Mouse (Mus musculus) liver, embryonic 14.5 days (tissue): ENCODE measurements around the gene Tns1. TPM values are rescaled to one million over a fixed set of nuclear protein-coding genes. Genes with fewer than 3 reads are reported as not detected.
A peak's percentile ranks its signal among the peaks of the same experiment; 100 is the strongest.

Experiments
- ATAC-seq: fragments of 200-750 bp; cut with Nextera tagmentation; 2 replicates; pipeline ENCODE4 v1.8.0; 2017; ENCODE audit warnings: moderate number of reproducible peaks, mild to moderate bottlenecking, moderate library complexity; ENCODE audit not compliant: insufficient read depth
- DNase-seq, 3 experiments: peaks; one replicate each; pipeline ENCODE4 v3.0.0-alpha.2; 2012 to 2013; ENCODE audit warnings: low read depth in 3 of 3, low spot score in 3 of 3
- H3K27ac ChIP-seq: fragments of 300-500 bp; sonication (generic); 2 replicates; pipeline ENCODE4 v1.5.1; 2014; ENCODE audit warnings: moderate library complexity, mild to moderate bottlenecking, control low read depth, inconsistent platforms
- H3K27me3 ChIP-seq: fragments of 300-500 bp; sonication (generic); 2 replicates; pipeline ENCODE4 v1.6.1; 2014; ENCODE audit warnings: mild to moderate bottlenecking, low read length, moderate library complexity; ENCODE audit not compliant: control insufficient read depth, insufficient read depth
- H3K36me3 ChIP-seq: fragments of 300-500 bp; sonication (generic); replicated peaks from 2 replicates; pipeline ENCODE4 v1.6.1; 2014; ENCODE audit warnings: low read depth; ENCODE audit not compliant: control insufficient read depth, insufficient read depth
- H3K4me1 ChIP-seq, 2 experiments: fragments of 200-500 bp in 1 of 2; fragments of 300-500 bp in 1 of 2; sonication (generic) in 1 of 2; replicated peaks; 2 replicates each; pipeline ENCODE4 v1.6.1; 2012 to 2014; ENCODE audit warnings: antibody characterized with exemption in 1 of 2, inconsistent platforms in 1 of 2, low read length in 1 of 2; ENCODE audit not compliant: control insufficient read depth in 2 of 2, insufficient read depth in 2 of 2
- H3K4me2 ChIP-seq: fragments of 300-500 bp; sonication (generic); 2 replicates; pipeline ENCODE4 v1.6.1; 2014; ENCODE audit warnings: low read depth, mild to moderate bottlenecking, control low read depth, moderate library complexity
- H3K4me3 ChIP-seq, 2 experiments: fragments of 200-500 bp in 1 of 2; fragments of 300-500 bp in 1 of 2; sonication (generic) in 1 of 2; 2 replicates each; pipeline ENCODE4 v1.5.1; 2012 to 2014; ENCODE audit warnings: low read depth in 2 of 2, low read length in 2 of 2, mild to moderate bottlenecking in 2 of 2, control low read depth in 1 of 2, inconsistent platforms in 1 of 2, moderate library complexity in 1 of 2; ENCODE audit not compliant: insufficient read depth in 1 of 2
- H3K9ac ChIP-seq: fragments of 300-500 bp; sonication (generic); replicated peaks from 2 replicates; pipeline ENCODE4 v1.6.1; 2014; ENCODE audit warnings: mild to moderate bottlenecking, control low read depth, moderate library complexity
- H3K9me3 ChIP-seq: fragments of 300-500 bp; sonication (generic); 2 replicates; pipeline ENCODE4 v1.6.1; 2016; ENCODE audit warnings: low read length, mixed read lengths; ENCODE audit not compliant: control insufficient read depth
- CTCF ChIP-seq: IDR thresholded peaks from 2 replicates; pipeline ENCODE4 v1.5.1; 2016; ENCODE audit warnings: antibody characterized with exemption, low read depth, control low read depth
- EP300 ChIP-seq: IDR thresholded peaks from 2 replicates; pipeline ENCODE4 v1.6.1; 2016; ENCODE audit warnings: antibody characterized with exemption, low read depth
- WGBS: fragments of 180-500 bp; shearing (Covaris S2); extraction: QIAGEN DNeasy Blood & Tissue Kit; methylation state at CpG from one replicate; pipeline ENCODE4 v1.1.7; 2014; ENCODE audit not compliant: insufficient replicate concordance; 5-methylcytosine and 5-hydroxymethylcytosine counted together
- polyA plus RNA-seq, 2 experiments: library from polyadenylated mRNA; depleted of rRNA in 1 of 2; stranded (reverse) in 1 of 2; unstranded in 1 of 2; fragments of >200 nt; fragmentation: Nextera tagmentation in 1 of 2; extraction: Ambion mirVana in 1 of 2; gene quantifications; 2 replicates each; pipeline versions ENCODE4 v1.2.1 to v1.2.3; 2012 to 2014

Tns1 gene
- polyA plus RNA-seq, 2 experiments = 7.2 to 15.7 TPM

- no peak overlapping the region for H3K9ac ChIP-seq
- WGBS = 58% methylated on average over 3 of the region's 3 CpGs
- H3K27me3 ChIP-seq = no peaks in the 10 kb centered on the region
- no peak overlapping the region for H3K4me2 ChIP-seq
- TF ChIP-seq CTCF (peak; percentile 21; the same call in 1 of the 2 replicates), EP300 (no peak)
- DNase-seq = no peak
- H3K36me3 ChIP-seq = no peaks in the 10 kb centered on the region
- no peak for ATAC-seq
- H3K4me3 ChIP-seq = no peak overlapping the region
- no peaks in the 10 kb centered on the region for H3K9me3 ChIP-seq
- peaks cover 0 to 15% of the 10 kb centered on the region in 2 experiments; a peak in 3 of 4 replicates for H3K4me1 ChIP-seq
- H3K27ac ChIP-seq = no peak overlapping the region
These were observed 7.8 kb upstream of the Tns1 start for GRCm38 (mm10) chr1:74132011-74132410.

DNA sequence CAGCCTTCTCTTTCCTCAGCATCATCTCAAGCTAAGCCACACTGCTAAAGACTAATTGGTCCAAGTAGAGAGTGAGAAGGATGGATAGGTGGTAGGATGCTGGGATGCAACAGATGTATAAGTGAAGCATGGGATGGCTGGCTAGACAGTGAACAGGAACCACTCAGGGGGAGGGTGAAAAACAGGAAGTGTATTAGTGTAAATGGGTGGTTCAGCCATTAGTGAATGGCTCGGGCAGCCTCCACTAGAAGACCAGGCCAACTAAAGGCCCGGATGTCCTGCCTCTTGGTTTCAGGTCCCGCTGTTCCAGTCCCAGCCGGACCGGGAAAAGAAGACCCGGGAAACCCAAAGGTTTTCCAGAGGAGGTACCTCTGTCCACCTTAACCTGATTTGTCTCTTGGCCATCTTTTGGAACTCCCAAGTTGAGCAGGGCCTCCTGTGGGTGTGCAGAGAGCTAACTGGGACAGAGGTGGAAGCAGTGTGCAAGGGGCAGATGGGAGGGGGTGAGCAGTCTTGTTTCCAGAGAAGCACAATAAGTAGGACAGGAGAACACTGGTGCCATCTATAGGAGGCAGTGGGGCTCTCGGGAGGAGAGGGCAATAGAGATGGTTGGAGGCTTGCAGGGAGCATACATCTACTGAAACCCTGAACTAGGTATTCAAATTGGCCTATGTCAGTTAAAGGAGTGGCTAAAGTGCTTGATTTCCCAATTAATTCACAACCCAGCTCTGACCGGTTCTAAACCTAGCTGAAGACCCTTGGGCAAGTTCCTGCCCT, 6.8 kb upstream of the Tns1 start:
- H3K9me3 ChIP-seq = no peaks in the 10 kb centered on the region
- no peak overlapping the region for H3K4me2 ChIP-seq
- TF ChIP-seq CTCF (peak; percentile 17; the same call in 1 of the 2 replicates), EP300 (no peak)
- DNase-seq (no peak), ATAC-seq (no peak)
- no peaks in the 10 kb centered on the region for H3K27me3 ChIP-seq
- peaks cover 0 to 15% of the 10 kb centered on the region in 2 experiments; a peak in 3 of 4 replicates for H3K4me1 ChIP-seq
- H3K36me3 ChIP-seq = no peaks in the 10 kb centered on the region
- WGBS = 66% methylated on average over 8 of the region's 8 CpGs
- H3K27ac ChIP-seq = no peak overlapping the region
- no peak overlapping the region for H3K4me3 ChIP-seq
- no peak overlapping the region for H3K9ac ChIP-seq

- WGBS = 2% methylated on average over 12 of the region's 12 CpGs
- Histone ChIP-seq H3K4me2 (peak within 1 kb of the TSS; percentile 72), H3K27me3 (peaks cover 27% of the 10 kb centered on the region), H3K4me3 (peak within 1 kb of the TSS; percentile 16 to 49), H3K27ac (no peak within 1 kb of the TSS), H3K36me3 (no peaks in the 10 kb centered on the region), H3K4me1 (no peaks in the 10 kb centered on the region), H3K9ac (no peak within 1 kb of the TSS), H3K9me3 (no peaks in the 10 kb centered on the region)
- DNase-seq (peak; percentile 17 to 54 (median 33)), ATAC-seq (no peak)
- TF ChIP-seq CTCF (peak; percentile 79), EP300 (no peak)
These were observed 823 bp upstream of the Tns1 start, which contains the start of gene Rufy4 for GRCm38 (mm10) chr1:74124991-74125552. Gene Rufy4 (plus strand): TSS chr1:74125541.

- TF ChIP-seq EP300 (no peak), CTCF (no peak)
- Histone ChIP-seq H3K36me3 (no peaks in the 10 kb centered on the region), H3K4me3 (no peak overlapping the region), H3K27ac (no peak overlapping the region), H3K4me2 (no peak overlapping the region), H3K4me1 (no peaks in the 10 kb centered on the region), H3K27me3 (peaks cover 27% of the 10 kb centered on the region), H3K9me3 (no peaks in the 10 kb centered on the region), H3K9ac (no peak overlapping the region)
- 46% methylated on average over 8 of the region's 8 CpGs for WGBS
- no peak for ATAC-seq
- DNase-seq = no peak
These were observed 1.0 kb downstream of the Tns1 start for GRCm38 (mm10) chr1:74123215-74123614.

DNA sequence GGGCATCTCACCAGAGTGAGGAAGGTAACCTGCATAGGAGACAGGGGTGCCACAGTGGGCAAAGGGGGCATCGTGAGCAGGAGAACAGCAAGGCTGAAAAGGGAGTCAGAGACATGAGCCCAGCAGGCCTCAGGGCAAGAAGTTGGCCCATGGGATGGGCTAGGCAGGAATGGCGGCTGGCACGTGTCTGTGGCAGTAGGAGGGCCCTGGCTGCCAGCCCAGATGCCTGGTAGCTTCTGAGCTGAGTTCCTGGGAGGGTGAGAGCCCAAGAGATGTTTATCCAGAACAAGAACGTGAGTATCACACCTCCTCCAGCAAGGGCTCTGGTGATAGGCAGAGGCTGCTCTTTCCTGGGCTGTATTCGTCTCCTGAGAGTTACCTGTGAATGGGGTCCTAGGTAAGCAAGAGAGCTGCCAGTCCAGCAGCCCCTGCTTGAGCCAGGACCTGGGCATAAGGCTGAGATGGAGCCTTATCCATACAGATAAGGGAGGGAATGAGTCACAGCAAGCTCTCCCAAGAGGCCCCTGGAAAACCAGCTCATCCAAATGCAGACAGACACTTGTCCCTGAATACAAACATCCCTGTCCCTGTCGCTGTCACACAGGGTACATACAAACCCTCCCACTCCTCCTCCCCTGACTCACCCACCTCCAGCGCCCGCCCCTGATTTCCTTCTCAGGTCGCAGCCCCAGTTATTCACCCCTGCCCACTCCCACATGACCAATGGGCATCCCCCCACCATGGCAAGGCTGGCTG, 2.2 kb downstream of the Tns1 start:
- no peak overlapping the region for H3K27ac ChIP-seq
- H3K36me3 ChIP-seq = no peaks in the 10 kb centered on the region
- WGBS = 42% methylated on average over 9 of the region's 9 CpGs
- no peak overlapping the region for H3K4me3 ChIP-seq
- DNase-seq = no peak
- H3K27me3 ChIP-seq = peaks cover 27% of the 10 kb centered on the region
- ATAC-seq = no peak
- H3K9ac ChIP-seq = no peak overlapping the region
- no peaks in the 10 kb centered on the region for H3K9me3 ChIP-seq
- TF ChIP-seq EP300 (no peak), CTCF (no peak)
- no peaks in the 10 kb centered on the region for H3K4me1 ChIP-seq
- no peak overlapping the region for H3K4me2 ChIP-seq
